Mouse (Mus musculus) layer of hippocampus, adult 6 months (tissue): Measurements from ENCODE around the gene Olfr130. TPM values are rescaled to one million over a fixed set of nuclear protein-coding genes. Genes with fewer than 3 reads are reported as not detected.

Source experiments
- long read RNA-seq, 2 experiments: library from polyadenylated mRNA; unstranded; transcript quantifications; one replicate each; pipeline ENCODE4 v2.0.0; 2019 to 2020
- polyA plus RNA-seq: library from polyadenylated mRNA; unstranded; fragments of <200 nt; fragmentation: Nextera tagmentation; gene quantifications from 2 replicates; pipeline ENCODE4 v1.2.3, GENCODE M21; 2021

Gene Olfr130
- not detected in 2 replicates for polyA plus RNA-seq
- long read RNA-seq, experiment 1 = 0 reads
- long read RNA-seq, experiment 2 = 0 reads

DNA sequence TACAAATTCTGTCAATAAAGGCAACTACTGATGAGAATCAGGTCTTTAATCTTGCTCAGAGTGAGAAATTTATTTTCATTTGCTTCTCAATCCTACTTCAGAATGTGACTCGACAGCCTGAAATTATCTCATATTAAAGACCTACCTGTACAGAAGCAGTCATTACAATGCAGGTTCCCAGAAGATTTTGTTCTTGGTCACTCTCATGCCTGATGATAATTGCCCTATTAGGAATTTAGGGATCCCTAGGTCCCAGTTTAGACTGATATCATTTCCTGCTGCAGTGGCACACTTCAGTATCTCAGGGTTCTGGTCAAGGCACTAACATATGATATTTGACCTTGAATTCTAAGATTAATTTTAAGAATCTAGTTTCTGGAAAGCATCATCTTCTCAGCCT is at the start of gene Olfr130:
Olfr130 (plus strand) TSS at position 301 of the 400 bp plus-strand sequence.

GRCm38 (mm10) chr17:38059979-38060378 is 3.7 kb upstream of the Olfr130 start, which contains the start of gene Olfr129:
Olfr129 (minus strand) TSS chr17:38060079.

DNA sequence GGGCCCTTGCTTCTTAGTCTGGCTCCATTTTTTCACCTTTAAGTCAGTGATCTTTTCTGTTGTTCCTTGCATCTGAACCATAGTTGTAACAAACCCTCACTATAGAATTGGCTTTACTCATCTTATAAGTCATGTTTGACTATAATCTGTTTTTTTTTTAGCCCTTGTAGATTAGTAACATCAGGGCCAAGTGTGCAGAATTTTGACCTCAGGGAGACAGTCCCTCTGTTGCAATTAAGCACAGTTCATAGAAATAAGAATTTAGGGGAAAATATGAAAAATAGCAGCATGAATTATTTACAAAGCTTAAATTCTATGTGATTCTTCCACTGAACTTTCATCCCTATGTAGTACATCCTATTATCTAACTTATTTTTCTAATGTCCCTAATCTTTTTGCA is 24.9 kb downstream of the Olfr130 start, which contains the start of gene Olfr131:
Olfr131 (minus strand) TSS at position 101 of the 400 bp plus-strand sequence.

Other genes with a start within 250 kb of the Olfr130 start
- gene Olfr125, start 231.0 kb upstream of the Olfr130 start, polyA plus RNA-seq = not detected in 2 replicates
- gene Olfr126, start 216.4 kb upstream of the Olfr130 start, polyA plus RNA-seq = not detected in 2 replicates
- not detected in 2 replicates for gene Olfr127, start 163.5 kb upstream of the Olfr130 start, polyA plus RNA-seq
- not detected in 2 replicates for gene Olfr128, start 143.4 kb upstream of the Olfr130 start, polyA plus RNA-seq
- not detected in 2 replicates for gene Olfr761, start 110.8 kb upstream of the Olfr130 start, polyA plus RNA-seq
- gene Olfr129, start 3.8 kb upstream of the Olfr130 start, polyA plus RNA-seq = not detected in 2 replicates
- not detected in 2 replicates for gene Olfr131, start 24.8 kb downstream of the Olfr130 start, polyA plus RNA-seq
- gene Olfr132, start 70.6 kb downstream of the Olfr130 start, polyA plus RNA-seq = not detected in 2 replicates
- gene Olfr133, start 81.4 kb downstream of the Olfr130 start, polyA plus RNA-seq = not detected in 2 replicates
- gene Olfr134, start 107.5 kb downstream of the Olfr130 start, polyA plus RNA-seq = not detected in 2 replicates
- not detected in 2 replicates for gene Olfr135, start 140.4 kb downstream of the Olfr130 start, polyA plus RNA-seq
- gene Olfr138, start 197.1 kb downstream of the Olfr130 start, polyA plus RNA-seq = not detected in 2 replicates
- not detected in 2 replicates for gene Olfr137, start 243.6 kb downstream of the Olfr130 start, polyA plus RNA-seq